Comparison of ENCODE assay signal across 18 mouse cellular contexts in genomic region chr5:122956059-122956458, GRCm38 (mm10).
"Had no signal": no experiment of that assay in that cellular context is flagged by ENCODE, and none has a peak within 500 bp of the region (broad histone marks: within the 10 kb centered on the region; RNA-seq: fewer than 3 reads in every experiment).

No protein-coding gene starts in this region.

- H3K4me3 ChIP-seq: kidney, embryonic 15.5 days; left cerebral cortex, adult 2 months had no signal

- ATAC-seq: liver, postnatal 0 days; lung, postnatal 0 days had no signal

- H3K9ac ChIP-seq: kidney, embryonic 15.5 days; liver, embryonic 14.5 days; liver, postnatal 0 days; lung, embryonic 14.5 days had no signal

- H3K4me2 ChIP-seq: kidney, embryonic 15.5 days; lung, embryonic 14.5 days; midbrain, embryonic 11.5 days had no signal

- H3K9me3 ChIP-seq: kidney, embryonic 15.5 days had no signal

- DNase-seq: kidney, adult 8-10 months; kidney, postnatal 10 days; kidney, postnatal 36 days; layer of hippocampus, postnatal 36 days; liver, postnatal 0 days; lung, embryonic 14.5 days; midbrain, embryonic 14.5 days; right cerebral cortex, postnatal 25 days; spleen, adult 18-20 months; thymus, adult 2 months; thymus, postnatal 14 days; thymus, postnatal 4 days had no signal

- H3K27ac ChIP-seq: kidney, embryonic 15.5 days; left cerebral cortex, adult 2 months; liver, embryonic 14.5 days; macrophage had no signal
